Mouse (Mus musculus) large intestine, adult 2 months (tissue): ENCODE data around the gene Aip. TPM values are rescaled to one million over a fixed set of nuclear protein-coding genes. Genes with fewer than 3 reads are reported as not detected.

Source experiments
- DNase-seq: peaks from one replicate; pipeline ENCODE4 v3.0.0-alpha.2; 2012; ENCODE audit warnings: low read depth, low spot score
- WGBS: fragments of 180-500 bp; shearing (Covaris S2); methylation state at CpG from one replicate; pipeline ENCODE4 v1.1.7; 2018; 5-methylcytosine and 5-hydroxymethylcytosine counted together
- polyA plus RNA-seq: library from polyadenylated mRNA; depleted of rRNA; stranded (reverse); fragments of >200 nt; gene quantifications from 2 replicates; pipeline ENCODE4 v1.2.3, GENCODE M21; 2012

Gene Aip
- polyA plus RNA-seq, 1 experiment = 62.8 TPM

- DNase-seq = no peak
- WGBS = 1% methylated on average over 21 of the region's 21 CpGs
Measured at GRCm38 (mm10) chr19:4097441-4097825, 28.2 kb downstream of the Aip start.

DNA sequence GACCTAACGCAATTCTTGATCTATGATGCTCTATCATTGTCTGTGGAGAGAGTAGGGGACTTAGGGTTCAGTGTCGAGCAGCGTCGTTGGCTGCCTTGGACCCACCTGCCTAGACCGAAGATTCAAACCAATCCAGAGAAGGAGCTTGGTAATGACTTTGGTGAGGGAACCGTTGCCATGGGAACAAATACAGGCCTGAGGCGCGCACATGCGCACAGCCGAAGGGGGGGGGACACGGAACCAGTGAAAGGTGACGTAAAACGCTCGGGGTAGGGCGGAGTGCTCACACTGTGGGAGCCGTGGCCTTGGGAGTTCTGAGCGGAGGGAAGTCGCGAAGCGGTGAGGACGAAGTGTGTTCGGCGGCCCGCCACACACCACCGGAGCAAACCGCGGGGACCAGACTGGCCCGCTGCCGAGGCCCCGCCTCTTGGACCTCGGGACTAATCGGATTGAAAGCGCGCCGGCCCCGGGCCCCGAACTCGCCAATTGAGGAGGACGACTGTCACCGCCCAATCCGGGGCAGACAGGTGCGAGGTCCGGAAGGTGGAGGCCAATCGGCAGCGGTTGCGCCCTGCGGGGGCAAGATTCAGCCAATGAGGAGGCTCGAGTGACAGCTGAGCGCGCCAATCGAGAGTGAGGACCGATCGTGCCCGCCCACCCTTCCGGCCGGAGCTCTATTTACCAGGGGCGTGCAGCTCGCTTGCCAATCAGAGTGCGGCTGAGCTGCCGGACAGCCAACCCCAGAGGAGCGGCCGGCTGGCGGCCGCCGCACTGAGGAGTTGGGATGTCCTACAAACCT lies 28.8 kb downstream of the Aip start, which contains the start of gene Cdk2ap2:
Cdk2ap2 (plus strand) TSS at position 541 of the 799 bp plus-strand sequence.
- WGBS = under 1% methylated on average over 65 of the region's 65 CpGs

DNA sequence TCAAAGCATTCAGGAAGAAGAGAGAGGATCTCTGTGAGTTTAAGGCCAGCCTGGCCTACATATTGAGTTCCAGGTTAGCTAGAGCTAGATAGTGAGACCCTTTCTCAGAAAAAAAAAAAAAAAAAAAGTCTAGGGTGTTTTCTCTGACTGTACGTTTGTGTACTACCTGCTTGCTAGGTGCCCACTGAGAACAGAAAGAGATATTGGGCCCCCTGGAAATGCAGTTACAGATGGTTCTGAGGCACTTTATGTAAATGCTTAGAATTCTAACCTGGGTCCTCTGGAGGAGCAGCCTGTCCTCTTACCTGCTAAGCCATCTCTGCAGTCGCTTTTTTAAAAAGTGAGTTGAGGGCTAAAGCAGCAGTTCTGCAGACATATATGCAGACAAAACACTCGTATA lies 29.9 kb downstream of the Aip start:
- DNase-seq = no peak
- 82% methylated on average over 3 of the region's 3 CpGs for WGBS

More for the DNA sequence above, 28.8 kb downstream of the Aip start, which contains the start of gene Cdk2ap2:
- peak; percentile 90 for DNase-seq

DNA sequence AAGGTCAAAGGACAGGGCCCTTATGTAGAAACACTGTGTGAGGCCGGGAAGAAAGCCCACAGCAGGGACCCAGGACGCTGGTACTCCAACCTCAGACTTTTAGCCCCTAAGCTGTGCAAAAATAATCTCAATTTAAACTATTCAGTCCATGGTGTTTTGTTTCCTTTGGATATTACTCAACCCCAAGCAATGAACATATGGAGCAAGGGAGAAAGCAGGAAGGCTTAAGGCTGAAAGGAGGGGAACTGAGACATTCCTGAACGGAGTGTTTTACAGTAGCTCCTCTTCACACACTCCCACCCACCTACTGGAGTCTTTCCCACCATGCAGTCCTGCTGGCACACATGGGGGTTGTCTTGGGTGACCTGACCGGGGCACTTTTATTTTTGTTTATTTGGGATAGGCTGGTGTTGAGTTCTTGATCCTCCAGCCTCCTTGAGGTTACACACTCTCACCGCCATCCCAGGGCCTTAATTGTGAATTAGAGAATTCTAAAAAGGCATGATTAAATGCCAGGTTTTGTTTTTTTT lies 30.8 kb downstream of the Aip start:
- no peak for DNase-seq
- WGBS = 69% methylated on average over 5 of the region's 5 CpGs

DNA sequence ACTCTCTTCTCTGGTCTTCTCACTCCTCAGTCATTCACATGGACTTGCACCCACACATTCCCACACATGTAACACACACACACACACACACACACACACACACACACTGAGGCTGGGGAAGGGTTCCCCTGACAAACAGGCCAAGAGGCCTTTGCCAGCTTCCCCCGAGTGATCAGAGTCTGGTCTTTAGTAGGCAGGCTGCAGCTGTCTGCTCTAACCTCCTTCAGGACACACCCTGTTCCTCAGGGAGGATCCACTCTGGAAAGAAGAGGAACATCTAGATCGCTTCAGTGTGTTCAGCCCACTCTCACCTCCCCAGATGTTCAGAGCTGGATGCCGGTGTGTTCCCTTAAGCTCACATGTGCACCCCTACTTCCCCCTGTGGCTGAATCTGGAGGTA lies 31.3 kb downstream of the Aip start:
- 32% methylated on average over 3 of the region's 3 CpGs for WGBS
- DNase-seq = no peak

GRCm38 (mm10) chr19:4093772-4094171 lies 31.9 kb downstream of the Aip start:
- no peak for DNase-seq
- 32% methylated on average over 7 of the region's 7 CpGs for WGBS

GRCm38 (mm10) chr19:4092750-4093149 lies 32.9 kb downstream of the Aip start:
- 28% methylated on average over 3 of the region's 3 CpGs for WGBS
- DNase-seq = no peak

GRCm38 (mm10) chr19:4091383-4091782 lies 34.3 kb downstream of the Aip start:
- DNase-seq = no peak
- whole genome bisulfite sequencing = 49% methylated on average over 2 of the region's 2 CpGs

GRCm38 (mm10) chr19:4090446-4090845 lies 35.2 kb downstream of the Aip start:
- 86% methylated on average over 3 of the region's 3 CpGs for WGBS
- DNase-seq = no peak

GRCm38 (mm10) chr19:4089128-4089527 lies 36.5 kb downstream of the Aip start:
- no peak for DNase-seq
- 72% methylated on average over 6 of the region's 6 CpGs for WGBS

DNA sequence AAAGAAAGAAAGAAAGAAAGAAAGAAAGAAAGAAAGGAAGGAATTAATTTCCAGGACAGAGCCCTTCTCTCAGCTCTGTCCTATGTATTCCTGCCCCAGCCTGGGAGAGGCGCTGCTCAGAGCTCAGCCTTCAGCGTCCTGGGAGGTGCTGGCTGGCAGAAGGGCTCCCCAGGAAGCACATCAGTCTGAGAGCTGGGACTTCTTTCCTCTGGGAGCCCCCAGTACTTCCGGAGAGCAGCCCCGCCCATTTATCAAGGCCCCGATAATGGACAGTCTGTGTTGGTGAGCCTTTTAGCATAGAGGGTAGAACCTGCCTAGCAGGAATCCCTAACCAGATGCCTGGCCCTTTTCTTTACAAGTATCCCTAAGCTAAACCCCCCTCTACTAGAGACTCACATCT lies 37.5 kb downstream of the Aip start:
- WGBS = 39% methylated on average over 5 of the region's 5 CpGs
- no peak for DNase-seq

DNA sequence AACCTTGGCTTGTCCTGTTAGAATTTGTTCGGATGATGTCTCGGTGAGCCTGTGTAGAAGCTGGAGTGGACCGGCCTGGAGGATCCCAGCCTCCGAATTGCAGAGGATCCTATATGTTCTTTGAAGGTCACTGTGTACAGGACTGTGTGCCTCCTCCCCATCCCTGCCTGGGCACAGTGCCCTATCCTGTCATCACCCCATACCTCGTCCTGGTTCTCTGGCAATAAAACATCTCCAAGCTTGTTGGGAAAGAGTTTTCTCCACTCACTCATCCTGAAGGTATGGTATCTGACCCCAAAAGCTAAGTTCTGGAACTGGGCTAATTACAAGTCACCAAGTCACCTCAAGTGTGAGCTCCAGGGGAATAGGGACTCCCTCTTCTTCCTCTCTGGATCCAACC lies 38.6 kb downstream of the Aip start:
- WGBS = 70% methylated on average over 5 of the region's 5 CpGs
- DNase-seq = no peak

- WGBS = 93% methylated on average over 15 of the region's 15 CpGs
Measured at GRCm38 (mm10) chr19:4086156-4086555, 39.5 kb downstream of the Aip start.

DNA sequence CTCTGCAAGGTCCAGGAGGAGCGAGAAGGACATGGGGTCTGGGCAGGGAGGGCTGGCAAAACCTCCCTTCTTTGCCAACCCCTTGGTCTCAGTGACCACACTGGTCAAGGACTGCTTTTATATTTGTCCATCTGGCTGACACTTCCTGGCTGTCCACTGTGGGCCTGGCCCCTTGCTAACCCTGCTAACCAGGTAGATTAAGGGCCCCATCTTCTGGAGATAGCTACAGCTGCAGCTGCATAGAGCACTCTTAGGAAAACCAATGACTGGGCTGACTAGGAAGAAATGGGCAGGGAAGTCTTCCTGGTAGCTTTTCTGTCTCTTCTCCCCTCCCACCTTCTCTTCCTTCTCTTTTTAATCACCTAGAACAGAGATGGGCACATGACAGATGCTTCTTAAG lies 40.7 kb downstream of the Aip start:
- no peak for DNase-seq
- WGBS = 100% methylated on average over 1 of the region's 1 CpGs

More at GRCm38 (mm10) chr19:4086156-4086555, 39.5 kb downstream of the Aip start:
- DNase-seq = no peak

GRCm38 (mm10) chr19:4083826-4084225 lies 41.8 kb downstream of the Aip start:
- 74% methylated on average over 8 of the region's 8 CpGs for WGBS
- no peak for DNase-seq

DNA sequence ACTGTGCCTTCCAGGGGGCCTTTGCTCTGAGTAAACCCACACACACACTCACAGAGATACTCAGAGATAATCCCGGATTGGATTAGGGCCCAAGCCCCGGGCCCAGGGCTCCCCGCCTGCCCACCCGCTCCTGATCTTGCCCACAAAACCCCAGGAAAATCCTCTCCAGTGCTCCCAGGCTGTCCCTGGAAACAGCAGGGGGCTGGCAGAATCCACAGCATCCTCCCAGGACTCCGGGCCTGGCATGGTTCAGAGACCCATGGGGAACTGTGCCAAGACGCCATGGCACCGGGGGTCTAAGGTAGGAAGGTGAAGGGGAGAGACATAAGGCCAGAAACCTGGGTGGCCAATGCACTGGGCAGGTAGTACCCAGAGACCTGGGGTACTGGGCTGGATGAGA lies 42.3 kb downstream of the Aip start:
- whole genome bisulfite sequencing = 91% methylated on average over 7 of the region's 7 CpGs
- no peak for DNase-seq

- DNase-seq = no peak
- WGBS = 80% methylated on average over 11 of the region's 11 CpGs
Measured at GRCm38 (mm10) chr19:4082219-4082965, 43.3 kb downstream of the Aip start.

- 80% methylated on average over 3 of the region's 3 CpGs for whole genome bisulfite sequencing
- no peak for DNase-seq
Measured at GRCm38 (mm10) chr19:4081394-4081793, 44.3 kb downstream of the Aip start, which contains the start of gene Cabp2. Cabp2 (plus strand) TSS chr19:4081578.

DNA sequence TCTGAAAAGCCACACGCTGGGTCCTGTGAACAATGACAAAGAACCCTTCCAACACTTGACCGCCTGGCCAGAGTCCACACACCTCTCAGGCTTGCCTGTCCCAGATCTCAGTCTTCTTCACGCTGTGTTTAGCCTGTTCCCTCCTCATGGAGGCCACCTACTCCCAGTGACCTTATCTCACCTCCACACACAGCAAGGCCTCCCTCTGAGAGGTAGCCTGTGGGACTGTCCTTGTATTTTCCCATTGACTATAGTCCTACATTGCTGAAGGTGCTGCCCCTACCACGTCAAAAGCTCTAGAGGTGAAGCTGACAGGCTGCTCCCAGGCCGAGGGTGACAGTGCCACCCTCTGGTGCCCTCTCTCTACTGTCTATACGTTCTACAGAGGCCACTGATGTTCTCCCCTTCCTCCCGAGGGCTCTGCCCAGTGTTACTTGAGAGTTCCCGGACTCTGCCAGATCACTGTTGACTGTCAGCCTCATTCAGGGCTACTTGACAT lies 45.1 kb downstream of the Aip start:
- no peak for DNase-seq
- 55% methylated on average over 8 of the region's 8 CpGs for WGBS

DNA sequence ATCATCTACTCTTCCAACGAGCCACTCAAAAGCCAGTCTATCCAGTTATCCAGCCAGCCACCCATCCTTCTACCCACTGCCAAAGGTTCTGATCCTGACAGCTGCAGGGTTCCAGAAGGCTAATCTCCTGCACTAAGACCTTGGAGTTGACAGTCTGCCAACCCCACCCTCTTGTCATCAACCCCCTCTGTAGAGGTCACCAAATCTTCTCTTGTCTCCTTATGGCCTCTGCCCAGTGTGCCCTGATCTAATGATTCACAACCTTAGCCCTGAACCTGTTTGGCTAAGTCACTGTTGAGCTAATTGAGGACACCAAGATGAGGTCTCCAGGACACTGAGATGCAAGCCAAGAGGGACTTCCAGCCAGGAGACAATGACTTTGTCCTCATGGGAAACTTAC lies 46.1 kb downstream of the Aip start:
- DNase-seq = no peak
- 29% methylated on average over 1 of the region's 1 CpGs for WGBS
